Mouse (Mus musculus): ENCODE data around the gene Prelp. TPM values are rescaled to one million over a fixed set of nuclear protein-coding genes. Genes with fewer than 3 reads are reported as not detected.

The Prelp gene
- total RNA-seq, 2 experiments from 2014 or later, result 7.9 to 9.0 TPM

- intact Hi-C loops (cut with DNase I), result loop anchor here (5.0 to 10.0 kb wide), 2 partner anchors 247 to 426 kb away; partner anchors contain the start of genes Gm38394, Ppfia4 and Zbed6
- DNase-seq (ENCODE audit: low spot score in 2 of 2), result peak; percentile 62 to 66
Measured at GRCm38 (mm10) chr1:133908659-133909575, 12.3 kb downstream of the Prelp start.

- DNase-seq (ENCODE audit: low spot score in 2 of 2), result peak; percentile 73 to 87
- intact Hi-C loops (cut with DNase I), result loop anchor here (5.0 to 10.0 kb wide), 2 partner anchors 246 to 427 kb away; partner anchors contain the start of genes Gm38394, Ppfia4 and Zbed6
Measured at GRCm38 (mm10) chr1:133907949-133908658, 13.1 kb downstream of the Prelp start, which contains the start of gene Optc. TSS of gene Optc (minus strand) at chr1:133907999.

DNA sequence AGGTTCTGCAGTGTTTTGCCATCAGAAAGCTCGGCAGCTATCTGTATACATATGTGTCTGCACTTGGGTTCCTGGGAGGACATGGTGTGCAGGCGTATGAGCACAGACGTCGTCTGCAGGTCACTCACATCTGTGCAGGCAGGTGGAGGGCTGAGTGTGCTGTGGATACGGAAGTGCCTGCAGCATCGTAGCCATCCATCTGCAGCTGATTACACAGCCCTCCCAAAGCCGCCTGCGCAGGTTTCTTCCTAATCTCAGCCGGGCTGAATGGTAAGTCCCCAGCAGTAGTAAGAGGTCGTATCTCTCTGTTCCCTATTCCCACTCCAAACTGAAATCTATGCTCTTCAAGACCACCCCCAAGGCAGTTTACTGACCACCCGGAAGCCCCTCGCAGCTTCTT, 14.8 kb downstream of the Prelp start:
- no peak for DNase-seq (ENCODE audit: low spot score in 2 of 2)
- intact Hi-C loops (cut with DNase I), result loop anchor here (5.0 to 10.0 kb wide), 2 partner anchors 244 to 428 kb away; partner anchors contain the start of genes Gm38394, Ppfia4 and Zbed6

DNA sequence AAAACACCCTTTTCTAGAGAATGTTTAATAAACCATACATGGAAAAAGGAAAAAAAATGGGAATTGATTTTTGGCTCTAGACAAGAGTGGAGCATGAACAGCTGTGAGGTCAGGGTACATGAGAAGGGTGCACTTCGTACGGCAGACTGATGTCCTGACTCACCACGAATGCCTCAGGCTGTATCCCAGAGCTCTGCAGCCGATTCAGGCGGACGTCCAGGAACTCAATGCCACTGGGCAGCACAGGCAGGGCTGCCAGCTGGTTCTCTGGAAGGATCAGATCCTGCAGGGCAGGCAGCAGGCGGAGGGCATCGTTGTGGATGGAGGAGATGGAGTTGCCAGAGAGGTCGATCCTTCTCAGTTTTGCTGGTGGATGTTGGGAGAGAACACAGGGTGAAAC, 20.4 kb downstream of the Prelp start:
- intact Hi-C loops (cut with DNase I), result loop anchor here (10.0 kb wide), 1 partner anchor 434 kb away; the partner anchor contains the start of gene Ppfia4
- DNase-seq (ENCODE audit: low spot score in 2 of 2), result no peak

- intact Hi-C loops (cut with DNase I), result loop anchor here (5.0 kb wide), 1 partner anchor 57 kb away; no protein-coding TSS in a partner anchor
- DNase-seq (ENCODE audit: low spot score in 2 of 2), result no peak
Measured at GRCm38 (mm10) chr1:133899043-133899542, 22.1 kb downstream of the Prelp start.

DNA sequence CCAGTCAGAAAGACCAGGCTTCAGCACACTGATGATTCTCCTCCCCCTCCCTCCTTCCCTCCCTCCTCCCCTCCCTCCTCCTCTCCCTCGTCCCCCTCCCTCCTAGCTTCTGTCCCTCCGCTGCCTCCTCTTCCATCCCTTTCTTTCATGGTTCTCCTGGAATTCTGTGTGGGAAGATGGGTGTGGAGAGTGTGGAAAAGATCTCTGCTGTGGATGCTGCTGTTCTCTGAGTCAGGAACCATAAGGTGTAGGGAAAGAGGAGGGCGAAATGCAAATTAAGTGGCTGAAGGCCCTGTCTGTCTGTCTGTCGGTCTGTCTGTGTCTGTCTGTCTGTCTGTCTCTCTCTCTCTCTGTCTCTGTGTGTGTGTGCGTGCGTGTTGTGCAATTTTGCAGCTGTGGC, 23.9 kb downstream of the Prelp start:
- intact Hi-C loops (cut with DNase I), result loop anchor here (2.0 to 5.0 kb wide), 2 partner anchors 55 to 96 kb away; partner anchors contain the start of gene Atp2b4

GRCm38 (mm10) chr1:133891489-133891888, 29.7 kb downstream of the Prelp start:
- intact Hi-C loops (cut with DNase I), result no loop called here
- DNase-seq (ENCODE audit: low spot score in 2 of 2), result no peak

More for the DNA sequence above, 23.9 kb downstream of the Prelp start:
- DNase-seq (ENCODE audit: low spot score in 2 of 2), result peak in 1 of 2 experiments; percentile 80

- no peak for DNase-seq (ENCODE audit: low spot score in 2 of 2)
- intact Hi-C loops (cut with DNase I), result no loop called here
Measured at GRCm38 (mm10) chr1:133889949-133890598, 31.1 kb downstream of the Prelp start.

DNA sequence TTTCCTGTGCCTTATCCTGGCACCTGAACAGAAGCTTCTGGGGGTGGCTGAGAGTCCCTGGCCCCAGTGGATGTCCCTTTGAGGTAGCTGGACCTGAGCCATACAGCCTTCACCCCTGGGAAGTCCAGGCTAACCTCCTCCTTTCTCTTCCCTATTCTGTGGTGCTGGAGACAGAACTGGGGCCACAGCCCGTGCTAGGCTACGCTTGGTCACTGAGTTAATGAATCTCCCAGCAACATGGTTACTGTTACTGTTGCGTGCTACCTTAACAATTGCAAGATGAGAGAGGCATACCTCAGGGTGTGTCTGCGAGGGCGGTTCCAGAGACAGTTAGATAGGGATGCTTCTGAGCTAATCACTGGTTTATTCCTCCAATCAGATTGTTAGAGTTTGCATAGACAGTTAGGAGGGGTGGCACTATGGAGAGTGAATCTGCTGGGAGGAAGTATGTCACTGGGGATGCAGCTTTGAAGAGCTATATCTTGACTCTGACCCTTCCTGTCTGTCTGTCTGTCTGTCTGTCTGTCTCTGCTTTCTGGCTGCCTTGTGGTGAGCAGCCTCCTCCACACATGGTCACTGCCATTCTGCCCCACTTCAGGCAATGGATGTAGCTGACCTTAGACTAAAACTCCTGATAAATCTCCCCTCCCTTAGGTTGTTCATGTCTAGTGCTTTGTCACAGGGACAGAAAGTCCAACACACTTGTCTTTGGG, 33.5 kb downstream of the Prelp start:
- no peak for DNase-seq (ENCODE audit: low spot score in 2 of 2)

DNA sequence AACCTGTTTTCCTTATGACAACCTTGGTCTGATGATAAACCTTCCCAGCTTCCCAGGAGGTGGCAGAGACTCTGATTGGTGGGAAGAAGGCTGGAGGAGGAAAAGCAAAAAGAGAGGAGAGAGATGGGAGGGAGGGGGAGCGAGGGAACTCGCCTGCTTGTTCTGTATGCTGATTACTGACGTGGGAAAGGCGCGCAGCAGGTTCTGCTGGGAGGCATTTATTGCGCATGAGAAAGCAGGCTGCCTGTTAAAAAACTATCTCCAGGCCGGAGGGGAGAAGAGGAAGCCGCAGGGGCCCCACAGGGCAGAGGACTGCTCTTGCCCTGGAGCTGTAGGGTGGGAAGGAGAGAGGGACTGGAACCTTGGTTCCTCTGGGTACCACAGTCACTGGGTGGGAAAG, 34.2 kb downstream of the Prelp start:
- DNase-seq (ENCODE audit: low spot score in 2 of 2), result peak; percentile 68 to 92

More for the DNA sequence above, 33.5 kb downstream of the Prelp start:
- intact Hi-C loops (cut with DNase I), result no loop called here

DNA sequence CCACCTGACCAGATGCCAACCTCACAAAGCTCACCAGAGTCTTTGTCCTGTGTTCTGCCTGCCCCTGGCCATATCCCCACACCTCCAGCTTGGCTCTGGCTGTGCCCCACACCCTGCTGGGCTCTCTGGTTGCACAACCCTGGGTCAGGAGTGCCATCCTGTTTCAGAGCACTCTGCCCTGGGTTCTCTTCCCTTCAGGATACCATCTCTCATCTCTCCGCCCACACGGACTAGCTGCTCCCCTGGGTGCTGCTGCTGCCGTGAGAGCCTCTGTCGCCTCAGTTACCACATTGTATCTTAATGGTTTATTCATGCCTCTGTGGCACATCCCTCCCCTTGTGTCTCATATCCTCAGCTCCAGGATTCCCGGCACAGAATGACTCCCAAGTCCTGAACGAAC, 34.8 kb downstream of the Prelp start:
- intact Hi-C loops (cut with DNase I), result no loop called here
- peak in 1 of 2 experiments; percentile 79 for DNase-seq (ENCODE audit: low spot score in 2 of 2)

More for the DNA sequence above, 34.2 kb downstream of the Prelp start:
- intact Hi-C loops (cut with DNase I), result no loop called here

DNA sequence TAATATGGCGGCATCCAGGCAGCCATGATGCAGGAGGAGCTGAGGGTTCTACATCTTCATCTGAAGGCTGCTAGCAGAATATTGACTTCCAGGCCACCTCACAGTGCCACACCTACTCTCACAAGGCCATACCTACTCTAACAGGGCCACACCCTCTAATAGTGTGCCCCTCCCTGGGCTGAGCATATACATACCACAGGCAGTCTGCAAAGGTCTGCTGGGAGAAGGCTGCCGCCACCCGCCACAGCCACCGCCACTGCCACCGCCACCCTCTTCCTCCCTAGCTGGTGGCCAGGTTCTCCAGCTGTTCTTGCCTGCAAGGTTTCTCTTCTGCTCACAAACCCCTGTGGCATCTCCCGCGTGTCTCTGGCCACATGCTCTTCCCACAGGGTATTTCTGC, 35.4 kb downstream of the Prelp start:
- no peak for DNase-seq (ENCODE audit: low spot score in 2 of 2)
- intact Hi-C loops (cut with DNase I), result no loop called here

GRCm38 (mm10) chr1:133884746-133885145, 36.5 kb downstream of the Prelp start:
- intact Hi-C loops (cut with DNase I), result no loop called here

GRCm38 (mm10) chr1:133884090-133884489, 37.1 kb downstream of the Prelp start:
- intact Hi-C loops (cut with DNase I), result no loop called here
- DNase-seq (ENCODE audit: low spot score in 2 of 2), result peak in 1 of 2 experiments; percentile 83

More at GRCm38 (mm10) chr1:133884746-133885145, 36.5 kb downstream of the Prelp start:
- no peak for DNase-seq (ENCODE audit: low spot score in 2 of 2)

GRCm38 (mm10) chr1:133882283-133883217, 38.7 kb downstream of the Prelp start:
- DNase-seq (ENCODE audit: low spot score in 2 of 2), result no peak
- intact Hi-C loops (cut with DNase I), result loop anchor here (2.0 kb wide), 1 partner anchor 28 kb away; no protein-coding TSS in a partner anchor

DNA sequence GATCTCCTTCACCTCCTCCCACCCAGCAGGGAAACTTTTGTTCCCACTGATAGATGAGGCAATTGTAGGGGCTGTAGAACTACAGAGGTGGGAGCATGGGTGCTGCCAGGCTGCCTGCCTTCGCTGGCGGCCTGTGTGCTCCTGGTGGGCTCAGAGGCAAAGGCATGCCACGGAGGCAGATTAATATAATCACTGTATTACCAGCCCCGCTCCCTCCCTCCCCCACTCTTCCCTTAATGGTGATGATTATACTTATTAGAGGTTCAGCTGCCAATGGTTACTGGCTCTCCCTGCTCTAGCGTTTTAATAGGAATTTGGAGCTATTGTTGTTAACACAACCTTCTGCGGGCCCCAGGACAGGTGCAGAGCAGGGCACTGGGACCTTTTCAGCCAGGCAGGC, 39.4 kb downstream of the Prelp start:
- no peak for DNase-seq (ENCODE audit: low spot score in 2 of 2)
- intact Hi-C loops (cut with DNase I), result loop anchor here (2.0 kb wide), 1 partner anchor 27 kb away; no protein-coding TSS in a partner anchor

- intact Hi-C loops (cut with DNase I), result no loop called here
- no peak for DNase-seq (ENCODE audit: low spot score in 2 of 2)
Measured at GRCm38 (mm10) chr1:133878825-133879423, 42.3 kb downstream of the Prelp start.

All from left cerebral cortex, postnatal 25 days (tissue).